Mouse (Mus musculus): Measurements from ENCODE around the gene Tert. TPM values are rescaled to one million over a fixed set of nuclear protein-coding genes. Genes with fewer than 3 reads are reported as not detected.

Gene Tert
- polyA plus RNA-seq, 1 experiment from 2014 or later, result 10.6 TPM

GRCm38 (mm10) chr13:73679311-73679710 is 52.6 kb downstream of the Tert start:
- Histone ChIP-seq H3K27ac (no peak overlapping the region), H3K36me3 (no peaks in the 10 kb centered on the region), H3K4me1 (replicated peaks) (no peaks in the 10 kb centered on the region), H3K9me3 (no peaks in the 10 kb centered on the region), H3K4me2 (no peak overlapping the region), H3K27me3 (no peaks in the 10 kb centered on the region), H3K9ac (replicated peaks) (no peak overlapping the region), H3K4me3 (replicated peaks) (no peak overlapping the region)
- 61% methylated on average over 2 of the region's 2 CpGs for WGBS
- no peak for ATAC-seq (ENCODE audit: insufficient number of reproducible peaks, insufficient read depth, low FRiP score, low TSS enrichment, low read depth)

- ATAC-seq (ENCODE audit: insufficient number of reproducible peaks, insufficient read depth, low FRiP score, low TSS enrichment, low read depth), result no peak
- WGBS, result 28% methylated on average over 1 of the region's 1 CpGs
- no peaks in the 10 kb centered on the region for H3K36me3 ChIP-seq
These were observed 53.7 kb downstream of the Tert start for GRCm38 (mm10) chr13:73680394-73680793.

GRCm38 (mm10) chr13:73682226-73682625 is 55.5 kb downstream of the Tert start:
- WGBS, result 89% methylated on average over 2 of the region's 2 CpGs
- H3K4me1 ChIP-seq (replicated peaks), result no peaks in the 10 kb centered on the region
- no peak overlapping the region for H3K9ac ChIP-seq (replicated peaks)
- no peaks in the 10 kb centered on the region for H3K9me3 ChIP-seq
- no peaks in the 10 kb centered on the region for H3K36me3 ChIP-seq
- ATAC-seq (ENCODE audit: insufficient number of reproducible peaks, insufficient read depth, low FRiP score, low TSS enrichment, low read depth), result no peak
- no peak overlapping the region for H3K4me3 ChIP-seq (replicated peaks)
- no peaks in the 10 kb centered on the region for H3K27me3 ChIP-seq
- H3K27ac ChIP-seq, result no peak overlapping the region
- no peak overlapping the region for H3K4me2 ChIP-seq

More at GRCm38 (mm10) chr13:73680394-73680793, 53.7 kb downstream of the Tert start:
- Histone ChIP-seq H3K27ac (no peak overlapping the region), H3K4me3 (replicated peaks) (no peak overlapping the region), H3K9me3 (no peaks in the 10 kb centered on the region), H3K9ac (replicated peaks) (no peak overlapping the region), H3K27me3 (no peaks in the 10 kb centered on the region), H3K4me2 (no peak overlapping the region), H3K4me1 (replicated peaks) (no peaks in the 10 kb centered on the region)

GRCm38 (mm10) chr13:73683682-73684081 is 57.0 kb downstream of the Tert start:
- H3K4me2 ChIP-seq, result no peak overlapping the region
- no peak for ATAC-seq (ENCODE audit: insufficient number of reproducible peaks, insufficient read depth, low FRiP score, low TSS enrichment, low read depth)
- H3K9me3 ChIP-seq, result no peaks in the 10 kb centered on the region
- H3K36me3 ChIP-seq, result no peaks in the 10 kb centered on the region
- H3K4me1 ChIP-seq (replicated peaks), result no peaks in the 10 kb centered on the region
- H3K27ac ChIP-seq, result no peak overlapping the region
- H3K9ac ChIP-seq (replicated peaks), result no peak overlapping the region
- 89% methylated on average over 11 of the region's 11 CpGs for WGBS
- H3K27me3 ChIP-seq, result no peaks in the 10 kb centered on the region
- H3K4me3 ChIP-seq (replicated peaks), result no peak overlapping the region

- Histone ChIP-seq H3K27ac (no peak overlapping the region), H3K36me3 (no peaks in the 10 kb centered on the region), H3K4me3 (replicated peaks) (no peak overlapping the region), H3K9ac (replicated peaks) (no peak overlapping the region), H3K27me3 (no peaks in the 10 kb centered on the region), H3K9me3 (no peaks in the 10 kb centered on the region), H3K4me1 (replicated peaks) (no peaks in the 10 kb centered on the region), H3K4me2 (no peak overlapping the region)
- ATAC-seq (ENCODE audit: insufficient number of reproducible peaks, insufficient read depth, low FRiP score, low TSS enrichment, low read depth), result no peak
- WGBS, result 85% methylated on average over 1 of the region's 1 CpGs
These were observed 57.7 kb downstream of the Tert start for GRCm38 (mm10) chr13:73684412-73684811.

- Histone ChIP-seq H3K36me3 (no peaks in the 10 kb centered on the region), H3K4me1 (replicated peaks) (no peaks in the 10 kb centered on the region), H3K27me3 (no peaks in the 10 kb centered on the region; the same call in 1 of the 2 replicates), H3K4me2 (no peak overlapping the region), H3K9ac (replicated peaks) (no peak overlapping the region), H3K4me3 (replicated peaks) (no peak overlapping the region), H3K9me3 (no peaks in the 10 kb centered on the region), H3K27ac (no peak overlapping the region)
- 81% methylated on average over 6 of the region's 6 CpGs for WGBS
- ATAC-seq (ENCODE audit: insufficient number of reproducible peaks, insufficient read depth, low FRiP score, low TSS enrichment, low read depth), result no peak
These were observed 58.8 kb downstream of the Tert start for GRCm38 (mm10) chr13:73685502-73685901.

GRCm38 (mm10) chr13:73687601-73688000 is 60.9 kb downstream of the Tert start:
- ATAC-seq (ENCODE audit: insufficient number of reproducible peaks, insufficient read depth, low FRiP score, low TSS enrichment, low read depth), result no peak
- H3K9ac ChIP-seq (replicated peaks), result no peak overlapping the region

GRCm38 (mm10) chr13:73688934-73689333 is 62.2 kb downstream of the Tert start:
- Histone ChIP-seq H3K4me3 (replicated peaks) (no peak overlapping the region), H3K36me3 (no peaks in the 10 kb centered on the region)
- WGBS, result 80% methylated on average over 4 of the region's 4 CpGs

More at GRCm38 (mm10) chr13:73687601-73688000, 60.9 kb downstream of the Tert start:
- Histone ChIP-seq H3K27ac (no peak overlapping the region), H3K36me3 (no peaks in the 10 kb centered on the region), H3K4me1 (replicated peaks) (no peaks in the 10 kb centered on the region), H3K27me3 (no peaks in the 10 kb centered on the region; the same call in 1 of the 2 replicates), H3K4me3 (replicated peaks) (no peak overlapping the region), H3K9me3 (no peaks in the 10 kb centered on the region), H3K4me2 (no peak overlapping the region)
- WGBS, result 50% methylated on average over 3 of the region's 3 CpGs

GRCm38 (mm10) chr13:73692249-73692868 is 65.6 kb downstream of the Tert start:
- H3K36me3 ChIP-seq, result no peaks in the 10 kb centered on the region
- no peaks in the 10 kb centered on the region for H3K9me3 ChIP-seq
- H3K9ac ChIP-seq (replicated peaks), result no peak overlapping the region
- H3K4me1 ChIP-seq (replicated peaks), result no peaks in the 10 kb centered on the region
- 31% methylated on average over 10 of the region's 10 CpGs for WGBS
- no peak overlapping the region for H3K27ac ChIP-seq
- no peak overlapping the region for H3K4me2 ChIP-seq
- no peak overlapping the region for H3K4me3 ChIP-seq (replicated peaks)
- no peaks in the 10 kb centered on the region; the same call in none of the 2 replicates for H3K27me3 ChIP-seq
- 0 out of 2 replicates have a peak, but pooled peaks have one; percentile 22 for ATAC-seq (ENCODE audit: insufficient number of reproducible peaks, insufficient read depth, low FRiP score, low TSS enrichment, low read depth)

More at GRCm38 (mm10) chr13:73688934-73689333, 62.2 kb downstream of the Tert start:
- H3K9ac ChIP-seq (replicated peaks), result no peak overlapping the region
- H3K9me3 ChIP-seq, result no peaks in the 10 kb centered on the region
- H3K4me1 ChIP-seq (replicated peaks), result no peaks in the 10 kb centered on the region
- ATAC-seq (ENCODE audit: insufficient number of reproducible peaks, insufficient read depth, low FRiP score, low TSS enrichment, low read depth), result no peak
- H3K4me2 ChIP-seq, result no peak overlapping the region
- no peak overlapping the region for H3K27ac ChIP-seq
- no peaks in the 10 kb centered on the region; the same call in 1 of the 2 replicates for H3K27me3 ChIP-seq

GRCm38 (mm10) chr13:73693333-73693732 is 66.6 kb downstream of the Tert start:
- H3K9ac ChIP-seq (replicated peaks), result no peak overlapping the region
- no peak overlapping the region for H3K4me2 ChIP-seq
- H3K4me3 ChIP-seq (replicated peaks), result no peak overlapping the region
- H3K9me3 ChIP-seq, result no peaks in the 10 kb centered on the region
- WGBS, result 67% methylated on average over 2 of the region's 2 CpGs
- H3K27ac ChIP-seq, result no peak overlapping the region
- no peaks in the 10 kb centered on the region for H3K4me1 ChIP-seq (replicated peaks)
- no peak for ATAC-seq (ENCODE audit: insufficient number of reproducible peaks, insufficient read depth, low FRiP score, low TSS enrichment, low read depth)
- H3K36me3 ChIP-seq, result no peaks in the 10 kb centered on the region
- H3K27me3 ChIP-seq, result no peaks in the 10 kb centered on the region; the same call in none of the 2 replicates

GRCm38 (mm10) chr13:73694972-73695371 is 68.3 kb downstream of the Tert start:
- no peaks in the 10 kb centered on the region for H3K36me3 ChIP-seq
- 87% methylated on average over 1 of the region's 1 CpGs for whole genome bisulfite sequencing
- no peak for ATAC-seq (ENCODE audit: insufficient number of reproducible peaks, insufficient read depth, low FRiP score, low TSS enrichment, low read depth)
- H3K27me3 ChIP-seq, result no peaks in the 10 kb centered on the region; the same call in none of the 2 replicates
- H3K27ac ChIP-seq, result no peak overlapping the region
- no peaks in the 10 kb centered on the region for H3K9me3 ChIP-seq
- no peak overlapping the region for H3K4me3 ChIP-seq (replicated peaks)
- no peak overlapping the region for H3K9ac ChIP-seq (replicated peaks)
- H3K4me2 ChIP-seq, result no peak overlapping the region
- H3K4me1 ChIP-seq (replicated peaks), result no peaks in the 10 kb centered on the region

- Histone ChIP-seq H3K27me3 (no peaks in the 10 kb centered on the region; the same call in 1 of the 2 replicates), H3K4me2 (no peak overlapping the region), H3K4me3 (replicated peaks) (no peak overlapping the region), H3K4me1 (replicated peaks) (no peaks in the 10 kb centered on the region), H3K9ac (replicated peaks) (no peak overlapping the region), H3K36me3 (no peaks in the 10 kb centered on the region), H3K9me3 (no peaks in the 10 kb centered on the region), H3K27ac (no peak overlapping the region)
- no peak for ATAC-seq (ENCODE audit: insufficient number of reproducible peaks, insufficient read depth, low FRiP score, low TSS enrichment, low read depth)
- 84% methylated on average over 3 of the region's 3 CpGs for WGBS
These were observed 69.8 kb downstream of the Tert start for GRCm38 (mm10) chr13:73696529-73696928.

Data from limb, embryonic 12.5 days (tissue).